Mouse (Mus musculus): ENCODE data around the gene Muc3.
"Not testable (repeated sequence)": the region's sequence is repeated elsewhere in the genome, so short reads cannot be mapped to it uniquely, and the experiment has no call there.

Gene Muc3

GRCm38 (mm10) chr5:137122686-137123193 lies 26.4 kb downstream of the Muc3 start:
- DNase-seq (ENCODE audit: low spot score in 2 of 2), result peak; percentile 77 to 90

- no peak for DNase-seq (ENCODE audit: low spot score in 2 of 2)
Measured at GRCm38 (mm10) chr5:137121280-137121679, 27.8 kb downstream of the Muc3 start.

DNA sequence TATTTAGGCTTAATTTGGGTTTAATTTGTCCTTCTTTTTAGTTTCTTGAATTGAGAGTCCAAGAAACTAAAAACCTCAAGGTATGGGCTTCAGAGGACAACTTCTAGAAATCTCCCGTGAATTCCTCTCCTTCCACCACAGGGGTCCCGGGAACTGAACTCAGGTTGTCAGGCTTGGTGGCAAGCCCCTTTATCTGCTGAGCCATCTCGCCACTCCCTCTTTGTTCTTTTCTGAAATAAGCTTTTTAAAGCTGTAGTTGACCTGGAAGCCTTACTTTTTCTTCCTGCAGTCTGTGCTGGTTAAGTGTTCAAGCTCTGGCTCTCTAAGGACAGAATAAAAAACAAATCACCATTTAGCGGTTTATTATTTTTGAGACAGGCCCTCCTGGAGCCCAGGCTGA lies 30.2 kb downstream of the Muc3 start:
- no peak for DNase-seq (ENCODE audit: low spot score in 2 of 2)

DNA sequence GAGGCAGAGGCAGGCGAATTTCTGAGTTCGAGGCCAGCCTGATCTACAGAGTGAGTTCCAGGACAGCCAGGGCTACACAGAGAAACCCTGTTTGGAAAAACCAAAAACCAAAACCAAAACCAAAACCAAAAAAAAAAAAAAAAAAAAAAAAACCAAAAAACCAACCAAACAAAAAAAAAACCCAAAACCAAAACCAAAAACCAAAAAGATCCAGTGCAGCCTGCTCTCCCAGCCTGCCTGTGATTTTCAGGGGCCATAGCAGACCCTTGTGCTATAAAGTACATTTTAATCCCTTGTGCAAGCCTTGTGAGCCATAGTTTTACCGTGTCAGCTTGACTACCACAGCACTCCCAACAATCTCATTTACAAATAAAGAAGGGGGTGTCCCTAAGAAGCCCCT lies 31.1 kb downstream of the Muc3 start:
- DNase-seq (ENCODE audit: low spot score in 2 of 2), result not testable (repeated sequence)

DNA sequence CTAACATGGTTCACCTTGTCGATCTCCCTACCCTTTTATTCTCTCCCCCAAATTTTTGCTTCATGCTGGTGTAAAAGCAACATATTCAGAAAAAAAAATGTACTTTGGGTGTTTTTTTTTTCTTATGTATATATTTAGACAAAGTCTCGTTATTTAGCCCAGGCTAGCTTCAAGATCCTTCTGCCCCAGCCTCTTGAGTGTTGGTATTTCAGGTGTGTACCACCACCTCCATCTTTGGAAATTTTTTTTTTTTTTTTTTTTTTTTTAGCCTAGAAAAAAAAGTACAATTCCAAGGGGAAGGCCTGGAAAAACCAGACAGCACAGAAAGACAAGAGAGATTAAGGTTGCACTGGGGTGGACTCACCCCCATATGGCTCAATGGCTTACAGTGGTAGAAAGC lies 32.1 kb downstream of the Muc3 start:
- no peak for DNase-seq (ENCODE audit: low spot score in 2 of 2)

DNA sequence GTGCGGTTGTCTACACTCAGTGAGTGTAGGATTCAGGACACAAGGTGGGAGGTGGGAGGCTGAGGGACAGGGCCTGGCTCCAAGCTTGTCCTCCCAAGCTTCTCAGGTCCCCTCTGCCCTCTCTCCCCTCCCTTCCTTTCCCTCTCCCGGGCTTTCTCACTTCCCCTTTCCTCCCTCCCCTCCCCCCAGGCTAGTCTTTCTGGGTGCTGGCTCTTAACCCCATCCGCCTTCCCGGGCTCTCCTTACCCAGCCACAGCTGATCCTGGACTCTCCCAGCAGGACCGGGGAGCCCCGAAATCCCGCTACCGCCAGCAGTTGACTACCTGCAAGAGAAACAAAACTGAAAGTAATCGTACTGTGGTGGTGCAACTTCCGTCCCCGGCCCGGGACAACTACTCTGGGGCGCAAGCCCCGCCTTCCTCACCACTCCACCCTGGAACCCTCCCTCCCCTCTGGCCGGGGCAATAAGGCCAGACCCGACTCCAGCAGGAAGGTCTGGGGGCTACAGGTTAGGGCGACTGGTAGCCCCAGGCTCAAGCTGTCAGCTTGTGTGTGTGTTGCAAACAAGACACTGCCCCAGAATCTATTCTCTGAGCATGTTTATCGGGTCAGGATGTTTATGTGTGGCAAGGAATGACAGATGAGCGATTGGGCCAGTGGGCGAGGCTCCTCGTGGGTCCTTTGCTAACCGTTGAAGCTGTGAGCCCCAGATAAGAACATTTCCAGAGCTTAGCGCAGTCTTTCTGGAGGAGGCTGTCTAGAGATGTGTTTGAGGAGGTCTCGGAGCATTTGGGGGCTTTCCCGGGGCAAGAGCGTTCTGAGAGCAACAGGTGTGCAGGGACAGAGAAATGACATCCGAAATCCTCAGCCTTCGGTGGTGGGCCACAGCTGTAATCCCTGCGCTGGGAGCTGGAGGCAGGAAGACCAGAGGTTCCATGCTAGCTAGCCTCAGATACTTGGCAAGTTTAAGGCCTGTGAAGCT lies 33.0 kb downstream of the Muc3 start, which contains the start of gene Trim56:
TSS of gene Trim56 (minus strand) at position 344 of the 982 bp plus-strand sequence.
- DNase-seq (ENCODE audit: low spot score in 2 of 2), result peak; percentile 83 to 91

GRCm38 (mm10) chr5:137114891-137115561 lies 34.1 kb downstream of the Muc3 start:
- peak in 1 of 2 experiments; percentile 63 for DNase-seq (ENCODE audit: low spot score in 2 of 2)

DNA sequence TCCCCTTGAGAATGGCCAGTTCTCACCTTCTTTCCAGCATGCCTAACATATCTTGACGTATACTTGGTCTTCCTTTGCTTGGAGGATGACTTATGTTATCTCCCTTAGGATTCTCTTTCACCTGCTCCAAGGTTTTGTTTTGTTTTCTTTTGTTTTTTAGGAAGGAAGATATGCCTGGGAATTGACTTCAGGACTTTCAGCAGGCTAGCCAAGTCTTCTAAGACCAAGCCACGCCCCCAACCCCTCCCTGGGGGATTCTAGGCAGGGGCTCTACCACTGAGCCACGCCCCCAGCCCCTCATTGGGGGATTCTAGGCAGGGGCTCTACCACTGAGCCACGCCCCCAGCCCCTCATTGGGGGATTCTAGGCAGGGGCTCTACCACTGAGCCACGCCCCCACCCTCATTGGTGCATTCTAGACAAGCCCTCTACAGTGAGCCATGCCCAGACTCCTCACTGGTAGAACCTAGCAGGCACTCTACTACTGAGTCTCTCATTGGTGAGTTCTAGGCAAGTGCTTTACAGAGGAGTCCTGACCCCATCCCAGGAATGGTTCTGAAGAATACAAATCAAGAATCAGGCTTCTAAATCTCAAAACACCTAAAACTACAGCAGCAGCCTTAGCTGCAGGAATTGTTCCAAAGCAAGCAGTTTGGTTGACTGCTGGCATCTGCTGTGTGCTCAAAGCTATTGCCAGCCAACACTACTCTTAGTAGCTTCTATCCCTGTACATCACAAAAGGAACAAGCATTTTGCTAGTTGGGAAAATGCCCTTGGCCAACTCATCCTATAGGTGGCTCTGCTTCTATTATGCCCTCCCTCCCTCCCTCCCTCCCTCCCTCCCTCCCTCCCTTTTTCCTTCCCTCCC lies 37.3 kb downstream of the Muc3 start:
- no peak for DNase-seq (ENCODE audit: low spot score in 2 of 2)

DNA sequence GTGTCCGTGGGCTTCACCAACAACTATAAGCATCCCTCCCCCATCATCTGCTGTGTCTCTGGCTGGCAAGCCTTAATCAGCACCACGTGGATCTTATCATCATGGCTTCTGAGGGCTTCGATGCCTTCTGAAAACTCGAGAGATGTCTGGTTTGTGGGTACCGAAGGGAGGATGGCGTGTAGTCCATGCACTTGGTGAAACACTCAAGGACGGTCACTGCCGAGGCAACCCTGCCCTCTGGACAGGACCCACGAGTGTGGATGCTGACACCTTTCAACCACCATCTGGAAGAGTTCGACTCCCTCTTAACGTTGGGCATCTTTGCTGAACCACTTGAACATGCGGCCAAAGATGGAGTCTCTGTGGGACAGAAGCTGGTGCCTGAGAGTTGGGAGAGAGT lies 38.3 kb downstream of the Muc3 start:
- DNase-seq (ENCODE audit: low spot score in 2 of 2), result no peak

- DNase-seq (ENCODE audit: low spot score in 2 of 2), result no peak
Measured at GRCm38 (mm10) chr5:137109941-137110593, 39.1 kb downstream of the Muc3 start.

DNA sequence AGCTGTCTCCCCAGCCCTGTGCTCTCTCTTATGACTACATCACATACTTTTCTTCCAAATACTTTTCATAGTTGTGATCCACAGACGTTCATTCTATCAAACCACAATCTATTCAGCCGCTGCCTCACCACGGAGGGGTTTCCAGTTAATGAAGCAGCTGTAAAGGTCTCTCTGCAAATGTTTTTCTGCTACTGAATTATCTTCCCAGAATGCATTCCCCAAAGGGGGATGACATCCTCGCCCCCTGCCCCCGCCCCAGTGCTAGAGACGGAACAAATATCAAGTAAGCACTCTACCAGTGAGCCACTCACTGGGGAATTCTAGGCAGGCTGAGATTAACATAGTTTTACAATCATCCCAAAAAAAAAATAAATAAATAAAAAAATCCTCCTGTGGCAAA lies 41.0 kb downstream of the Muc3 start:
- DNase-seq (ENCODE audit: low spot score in 2 of 2), result no peak

DNA sequence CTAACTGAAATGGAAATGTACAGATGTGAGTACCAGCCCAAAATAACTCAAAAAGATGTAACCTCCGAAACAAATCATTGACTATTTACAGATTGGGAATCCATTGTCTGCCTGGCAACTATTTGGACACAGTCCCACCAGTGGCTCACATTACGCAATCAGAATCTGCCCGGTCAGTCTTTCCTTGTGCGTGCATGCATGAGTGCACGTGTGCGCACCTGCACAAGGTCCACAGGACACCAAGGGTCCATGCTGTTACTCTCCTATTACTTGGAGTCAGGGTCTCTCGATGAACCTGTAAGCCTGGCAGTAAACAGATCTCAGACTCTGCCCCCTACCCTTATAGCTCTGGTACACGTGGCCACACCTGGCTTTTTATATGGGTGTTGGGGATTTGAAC lies 41.5 kb downstream of the Muc3 start:
- DNase-seq (ENCODE audit: low spot score in 2 of 2), result no peak

- peak; percentile 78 to 91 for DNase-seq (ENCODE audit: low spot score in 2 of 2)
Measured at GRCm38 (mm10) chr5:137107024-137107423, 42.1 kb downstream of the Muc3 start.

- no peak for DNase-seq (ENCODE audit: low spot score in 2 of 2)
Measured at GRCm38 (mm10) chr5:137106434-137106833, 42.7 kb downstream of the Muc3 start.

DNA sequence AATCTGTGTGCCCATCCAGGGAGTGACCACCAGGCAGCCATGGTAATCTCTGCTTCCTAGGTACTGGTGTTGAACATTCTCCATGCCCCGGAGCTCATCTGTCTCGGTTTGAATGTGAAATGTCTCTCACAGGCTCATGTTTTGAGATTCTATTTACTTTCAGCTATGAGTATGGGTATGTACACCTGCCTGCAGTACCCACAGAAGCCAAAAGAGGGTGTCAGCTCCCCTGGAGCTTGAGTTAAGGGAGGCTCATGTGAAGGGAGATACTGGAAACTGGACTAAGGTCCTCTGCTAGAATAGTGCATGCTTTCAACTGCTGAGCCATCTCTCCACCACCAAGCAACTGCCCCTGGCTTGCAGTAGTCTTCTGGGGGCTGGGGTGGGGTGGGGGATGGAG lies 45.2 kb downstream of the Muc3 start:
- DNase-seq (ENCODE audit: low spot score in 2 of 2), result peak in 1 of 2 experiments; percentile 65

- peak; percentile 84 to 87 for DNase-seq (ENCODE audit: low spot score in 2 of 2)
Measured at GRCm38 (mm10) chr5:137102575-137103522, 46.3 kb downstream of the Muc3 start.

- DNase-seq (ENCODE audit: low spot score in 2 of 2), result peak in 1 of 2 experiments; percentile 64
Measured at GRCm38 (mm10) chr5:137102078-137102477, 47.0 kb downstream of the Muc3 start.

DNA sequence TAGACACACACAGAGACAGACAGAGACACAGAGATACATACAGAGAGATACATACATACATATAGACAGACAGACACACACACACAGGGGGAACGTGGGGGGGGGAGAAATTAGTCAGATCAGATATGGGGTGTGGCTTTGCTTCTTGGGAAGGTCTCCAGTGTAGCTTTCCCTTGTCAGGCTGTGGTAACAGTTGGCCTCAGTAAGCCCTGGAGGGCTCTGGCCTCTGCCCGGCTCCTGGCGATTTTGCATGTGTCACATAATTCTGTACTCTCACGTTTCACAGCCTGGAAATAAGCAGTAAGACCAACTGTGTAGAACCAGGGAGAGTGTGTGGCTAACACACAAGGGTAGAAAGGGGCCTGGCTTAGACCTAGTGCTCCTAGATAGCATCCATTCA lies 48.5 kb downstream of the Muc3 start:
- DNase-seq (ENCODE audit: low spot score in 2 of 2), result no peak

DNA sequence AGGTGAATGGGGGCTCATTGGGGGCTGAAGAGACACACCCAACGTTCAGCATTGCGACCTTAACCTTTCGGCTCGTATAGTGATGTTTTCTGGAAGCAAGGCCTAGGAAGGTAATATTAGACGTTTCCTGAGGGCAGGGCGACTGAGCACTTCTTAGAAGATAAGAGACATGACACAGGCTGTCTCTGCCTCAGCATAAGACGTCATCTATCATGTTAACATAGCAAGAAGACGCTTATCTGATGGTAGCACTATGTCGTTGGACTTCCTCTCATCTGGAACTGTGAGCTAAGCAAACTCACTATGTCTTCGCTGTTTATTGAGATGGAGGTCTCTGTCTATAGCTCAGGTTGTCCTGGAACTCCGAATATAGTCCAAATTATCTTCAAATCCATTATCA lies 50.7 kb downstream of the Muc3 start:
- no peak for DNase-seq (ENCODE audit: low spot score in 2 of 2)

GRCm38 (mm10) chr5:137096037-137096436 lies 53.1 kb downstream of the Muc3 start:
- no peak for DNase-seq (ENCODE audit: low spot score in 2 of 2)
